Mouse (Mus musculus) small intestine, adult 2 months (tissue): ENCODE measurements at regions not wholly inside any gene's neighbourhood (a gene's known extent, or its start where the extent isn't known, plus 50 kb on each side); places are given as distances from the start of the nearest gene placed in this dataset.

Experiments
- CTCF ChIP-seq: fragments of 200-500 bp; IDR thresholded peaks from 2 replicates; pipeline ENCODE4 v1.5.1; 2012; ENCODE audit warnings: low read depth, mild to moderate bottlenecking, control low read depth, inconsistent platforms, low read length, moderate library complexity, mixed read lengths; ENCODE audit not compliant: insufficient replicate concordance, insufficient read length; ENCODE audit errors: extremely low read depth
- POLR2A ChIP-seq: fragments of 200-500 bp; IDR thresholded peaks from 2 replicates; pipeline ENCODE4 v1.6.1; 2012; ENCODE audit warnings: low read depth, mild to moderate bottlenecking, control low read depth, inconsistent platforms, low read length, moderate library complexity

DNA sequence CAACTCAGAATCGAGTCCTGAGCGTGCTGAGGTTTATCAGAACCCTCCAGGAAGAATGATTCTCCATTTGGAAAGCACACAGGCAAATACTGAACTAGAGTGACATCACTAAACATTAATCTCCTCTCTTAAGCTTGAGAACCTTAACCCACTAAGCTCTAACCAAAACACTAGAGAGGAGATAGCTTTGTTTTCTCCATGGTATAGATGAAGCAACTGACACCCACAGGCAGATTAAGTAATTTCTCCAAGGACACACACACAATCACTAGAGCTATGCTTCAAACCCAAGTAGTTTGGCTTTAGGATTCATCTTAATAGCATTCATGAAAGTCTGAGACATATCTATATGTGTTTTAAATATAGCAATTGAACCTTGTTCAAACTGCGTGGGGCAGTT lies 75.2 kb downstream of the Calml3 start:
- TF ChIP-seq POLR2A = no peak
- no peak for TF ChIP-seq CTCF
